Mouse (Mus musculus): ENCODE data around the gene Tmem52b. TPM values are rescaled to one million over a fixed set of nuclear protein-coding genes. Genes with fewer than 3 reads are reported as not detected.

Tmem52b gene
- polyA plus RNA-seq, 1 experiment from 2014 or later: 63.1 TPM

- peaks cover 36% of the 10 kb centered on the region for H3K36me3 ChIP-seq (ENCODE audit: insufficient read depth, low read length)
- ATAC-seq (ENCODE audit: low FRiP score, low TSS enrichment): no peak
- WGBS: 89% methylated on average over 3 of the region's 3 CpGs
Measured at GRCm38 (mm10) chr6:129542540-129542939, 30.2 kb downstream of the Tmem52b start.

GRCm38 (mm10) chr6:129543709-129544606 is 31.6 kb downstream of the Tmem52b start:
- peak; percentile 74; the same call in 1 of the 2 replicates for ATAC-seq (ENCODE audit: low FRiP score, low TSS enrichment)
- peaks cover 25% of the 10 kb centered on the region for H3K36me3 ChIP-seq (ENCODE audit: insufficient read depth, low read length)
- no peak overlapping the region for H3K4me2 ChIP-seq (replicated peaks; ENCODE audit: low read depth, low read length)
- no peaks in the 10 kb centered on the region for H3K4me1 ChIP-seq (ENCODE audit: insufficient read depth, low read length)
- no peak overlapping the region for H3K4me3 ChIP-seq (ENCODE audit: low read length)
- no peaks in the 10 kb centered on the region for H3K9me3 ChIP-seq (ENCODE audit: low read length)
- H3K27me3 ChIP-seq (ENCODE audit: insufficient read depth, low read length): no peaks in the 10 kb centered on the region
- WGBS: 62% methylated on average over 6 of the region's 6 CpGs
- no peak overlapping the region for H3K27ac ChIP-seq (ENCODE audit: low read length)
- no peak overlapping the region for H3K9ac ChIP-seq (replicated peaks; ENCODE audit: low read length)

More at GRCm38 (mm10) chr6:129542540-129542939, 30.2 kb downstream of the Tmem52b start:
- Histone ChIP-seq H3K9me3 (ENCODE audit: low read length) (no peaks in the 10 kb centered on the region), H3K4me2 (replicated peaks; ENCODE audit: low read depth, low read length) (no peak overlapping the region), H3K27ac (ENCODE audit: low read length) (no peak overlapping the region), H3K4me1 (ENCODE audit: insufficient read depth, low read length) (no peaks in the 10 kb centered on the region), H3K27me3 (ENCODE audit: insufficient read depth, low read length) (no peaks in the 10 kb centered on the region), H3K9ac (replicated peaks; ENCODE audit: low read length) (no peak overlapping the region), H3K4me3 (ENCODE audit: low read length) (no peak overlapping the region)

GRCm38 (mm10) chr6:129547277-129547676 is 34.9 kb downstream of the Tmem52b start:
- 81% methylated on average over 2 of the region's 2 CpGs for WGBS
- Histone ChIP-seq H3K4me2 (replicated peaks; ENCODE audit: low read depth, low read length) (no peak overlapping the region), H3K27ac (ENCODE audit: low read length) (no peak overlapping the region), H3K27me3 (ENCODE audit: insufficient read depth, low read length) (no peaks in the 10 kb centered on the region), H3K9ac (replicated peaks; ENCODE audit: low read length) (no peak overlapping the region), H3K4me1 (ENCODE audit: insufficient read depth, low read length) (no peaks in the 10 kb centered on the region), H3K4me3 (ENCODE audit: low read length) (no peak overlapping the region), H3K9me3 (ENCODE audit: low read length) (no peaks in the 10 kb centered on the region), H3K36me3 (ENCODE audit: insufficient read depth, low read length) (no peaks in the 10 kb centered on the region)
- ATAC-seq (ENCODE audit: low FRiP score, low TSS enrichment): no peak

GRCm38 (mm10) chr6:129548009-129548408 is 35.7 kb downstream of the Tmem52b start:
- H3K4me2 ChIP-seq (replicated peaks; ENCODE audit: low read depth, low read length): no peak overlapping the region
- WGBS: 60% methylated on average over 3 of the region's 3 CpGs
- H3K36me3 ChIP-seq (ENCODE audit: insufficient read depth, low read length): no peaks in the 10 kb centered on the region
- no peak overlapping the region for H3K9ac ChIP-seq (replicated peaks; ENCODE audit: low read length)
- H3K27me3 ChIP-seq (ENCODE audit: insufficient read depth, low read length): no peaks in the 10 kb centered on the region
- no peaks in the 10 kb centered on the region for H3K4me1 ChIP-seq (ENCODE audit: insufficient read depth, low read length)
- no peak overlapping the region for H3K4me3 ChIP-seq (ENCODE audit: low read length)
- ATAC-seq (ENCODE audit: low FRiP score, low TSS enrichment): no peak
- no peak overlapping the region for H3K27ac ChIP-seq (ENCODE audit: low read length)
- no peaks in the 10 kb centered on the region for H3K9me3 ChIP-seq (ENCODE audit: low read length)

- 0 out of 2 replicates have a peak overlapping the region, but pooled peaks have one; percentile 24 for H3K27ac ChIP-seq (ENCODE audit: low read length)
- H3K9ac ChIP-seq (replicated peaks; ENCODE audit: low read length): no peak overlapping the region
Measured at GRCm38 (mm10) chr6:129557298-129558023, 45.1 kb downstream of the Tmem52b start.

GRCm38 (mm10) chr6:129558946-129559640 is 46.7 kb downstream of the Tmem52b start:
- Histone ChIP-seq H3K27me3 (ENCODE audit: insufficient read depth, low read length) (no peaks in the 10 kb centered on the region), H3K4me1 (ENCODE audit: insufficient read depth, low read length) (no peaks in the 10 kb centered on the region), H3K4me2 (replicated peaks; ENCODE audit: low read depth, low read length) (no peak overlapping the region), H3K27ac (ENCODE audit: low read length) (no peak overlapping the region), H3K36me3 (ENCODE audit: insufficient read depth, low read length) (no peaks in the 10 kb centered on the region), H3K9ac (replicated peaks; ENCODE audit: low read length) (no peak overlapping the region), H3K4me3 (ENCODE audit: low read length) (no peak overlapping the region), H3K9me3 (ENCODE audit: low read length) (no peaks in the 10 kb centered on the region)
- 14% methylated on average over 12 of the region's 12 CpGs for WGBS
- peak; percentile 82 for ATAC-seq (ENCODE audit: low FRiP score, low TSS enrichment)

More at GRCm38 (mm10) chr6:129557298-129558023, 45.1 kb downstream of the Tmem52b start:
- Histone ChIP-seq H3K27me3 (ENCODE audit: insufficient read depth, low read length) (no peaks in the 10 kb centered on the region), H3K4me2 (replicated peaks; ENCODE audit: low read depth, low read length) (no peak overlapping the region), H3K4me3 (ENCODE audit: low read length) (no peak overlapping the region), H3K36me3 (ENCODE audit: insufficient read depth, low read length) (no peaks in the 10 kb centered on the region), H3K4me1 (ENCODE audit: insufficient read depth, low read length) (no peaks in the 10 kb centered on the region), H3K9me3 (ENCODE audit: low read length) (no peaks in the 10 kb centered on the region)
- ATAC-seq (ENCODE audit: low FRiP score, low TSS enrichment): peak; percentile 89

GRCm38 (mm10) chr6:129559641-129560027 is 47.3 kb downstream of the Tmem52b start:
- Histone ChIP-seq H3K4me3 (ENCODE audit: low read length) (no peak overlapping the region), H3K4me1 (ENCODE audit: insufficient read depth, low read length) (no peaks in the 10 kb centered on the region), H3K9ac (replicated peaks; ENCODE audit: low read length) (no peak overlapping the region), H3K27ac (ENCODE audit: low read length) (no peak overlapping the region), H3K9me3 (ENCODE audit: low read length) (no peaks in the 10 kb centered on the region), H3K36me3 (ENCODE audit: insufficient read depth, low read length) (no peaks in the 10 kb centered on the region), H3K27me3 (ENCODE audit: insufficient read depth, low read length) (no peaks in the 10 kb centered on the region), H3K4me2 (replicated peaks; ENCODE audit: low read depth, low read length) (no peak overlapping the region)
- WGBS: 53% methylated on average over 4 of the region's 4 CpGs
- ATAC-seq (ENCODE audit: low FRiP score, low TSS enrichment): no peak

GRCm38 (mm10) chr6:129565257-129565656 is 52.9 kb downstream of the Tmem52b start:
- no peak overlapping the region for H3K27ac ChIP-seq (ENCODE audit: low read length)
- no peaks in the 10 kb centered on the region for H3K4me1 ChIP-seq (ENCODE audit: insufficient read depth, low read length)
- no peak overlapping the region for H3K9ac ChIP-seq (replicated peaks; ENCODE audit: low read length)
- H3K27me3 ChIP-seq (ENCODE audit: insufficient read depth, low read length): no peaks in the 10 kb centered on the region
- 79% methylated on average over 2 of the region's 2 CpGs for WGBS
- H3K4me2 ChIP-seq (replicated peaks; ENCODE audit: low read depth, low read length): no peak overlapping the region
- no peak overlapping the region for H3K4me3 ChIP-seq (ENCODE audit: low read length)
- no peaks in the 10 kb centered on the region for H3K36me3 ChIP-seq (ENCODE audit: insufficient read depth, low read length)
- no peak for ATAC-seq (ENCODE audit: low FRiP score, low TSS enrichment)
- no peaks in the 10 kb centered on the region for H3K9me3 ChIP-seq (ENCODE audit: low read length)
